Mouse (Mus musculus) limb, embryonic 13.5 days (tissue): ENCODE data around the gene Gzmb. TPM values are rescaled to one million over a fixed set of nuclear protein-coding genes. Genes with fewer than 3 reads are reported as not detected.
"Not testable (repeated sequence)": the region's sequence is repeated elsewhere in the genome, so short reads cannot be mapped to it uniquely, and the experiment has no call there.

ENCODE experiments used
- ATAC-seq: fragments of 200-750 bp; cut with Nextera tagmentation; 2 replicates; pipeline ENCODE4 v1.8.0; 2017; ENCODE audit warnings: low read depth, moderate number of reproducible peaks, moderate TSS enrichment; ENCODE audit not compliant: low FRiP score
- H3K27ac ChIP-seq: fragments of 300-500 bp; sonication (generic); 2 replicates; pipeline ENCODE4 v1.5.1; 2015; ENCODE audit warnings: inconsistent platforms, mild to moderate bottlenecking, moderate library complexity
- H3K27me3 ChIP-seq: fragments of 300-500 bp; sonication (generic); 2 replicates; pipeline ENCODE4 v1.6.1; 2015; ENCODE audit warnings: mild to moderate bottlenecking, inconsistent platforms
- H3K36me3 ChIP-seq: fragments of 300-500 bp; sonication (generic); 2 replicates; pipeline ENCODE4 v1.6.1; 2015; ENCODE audit warnings: inconsistent platforms, mild to moderate bottlenecking, moderate library complexity
- H3K4me1 ChIP-seq: fragments of 300-500 bp; sonication (generic); 2 replicates; pipeline ENCODE4 v1.6.1; 2015; ENCODE audit warnings: inconsistent platforms
- H3K4me2 ChIP-seq: fragments of 300-500 bp; sonication (generic); replicated peaks from 2 replicates; pipeline ENCODE4 v1.6.1; 2015; ENCODE audit warnings: inconsistent platforms, mild to moderate bottlenecking, moderate library complexity
- H3K4me3 ChIP-seq: fragments of 300-500 bp; sonication (generic); 2 replicates; pipeline ENCODE4 v1.5.1; 2015; ENCODE audit warnings: moderate library complexity, mild to moderate bottlenecking, inconsistent platforms
- H3K9ac ChIP-seq: fragments of 300-500 bp; sonication (generic); 2 replicates; pipeline ENCODE4 v1.6.1; 2015; ENCODE audit warnings: mild to moderate bottlenecking, inconsistent platforms
- H3K9me3 ChIP-seq: fragments of 300-500 bp; sonication (generic); 2 replicates; pipeline ENCODE4 v1.6.1; 2016; ENCODE audit warnings: inconsistent platforms
- WGBS: fragments of 180-500 bp; shearing (Covaris S2); methylation state at CpG from one replicate; pipeline ENCODE4 v1.1.7; 2015; 5-methylcytosine and 5-hydroxymethylcytosine counted together
- polyA plus RNA-seq: library from polyadenylated mRNA; unstranded; fragments of >200 nt; fragmentation: Nextera tagmentation; extraction: Ambion mirVana; gene quantifications from 2 replicates; pipeline ENCODE4 v1.2.1, GENCODE M21; 2015

The Gzmb gene
- 1.1 and 1.2 TPM in 2 replicates for polyA plus RNA-seq

DNA sequence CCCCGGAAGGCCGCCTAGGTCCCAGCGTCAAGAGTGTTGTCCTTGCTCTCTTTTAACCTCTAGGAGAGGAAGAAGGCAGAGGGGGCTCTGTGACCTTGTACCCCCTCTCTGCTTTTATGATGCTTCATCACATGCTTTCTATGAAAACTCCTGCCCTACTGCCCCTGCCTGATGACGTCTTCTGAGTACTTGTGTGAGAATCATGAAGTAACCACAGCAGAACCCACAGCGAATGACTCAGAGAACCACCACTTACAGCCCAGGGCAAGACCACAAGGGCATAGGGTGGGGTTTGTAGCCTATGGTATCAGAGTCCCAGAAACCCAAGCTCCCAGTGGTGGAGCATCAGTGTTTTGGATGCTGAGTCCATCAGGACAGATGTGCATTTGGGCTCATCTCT, at the start of gene Gzmb:
Gene Gzmb (minus strand): TSS at position 108 of the 400 bp plus-strand sequence.
- no peaks in the 10 kb centered on the region for H3K36me3 ChIP-seq
- no peak within 1 kb of the TSS for H3K4me2 ChIP-seq
- no peak within 1 kb of the TSS for H3K27ac ChIP-seq
- H3K4me1 ChIP-seq = no peaks in the 10 kb centered on the region
- WGBS = 88% methylated on average over 5 of the region's 5 CpGs
- no peak within 1 kb of the TSS for H3K9ac ChIP-seq
- H3K27me3 ChIP-seq = no peaks in the 10 kb centered on the region
- ATAC-seq = no peak
- H3K4me3 ChIP-seq = no peak within 1 kb of the TSS
- H3K9me3 ChIP-seq = no peaks in the 10 kb centered on the region

DNA sequence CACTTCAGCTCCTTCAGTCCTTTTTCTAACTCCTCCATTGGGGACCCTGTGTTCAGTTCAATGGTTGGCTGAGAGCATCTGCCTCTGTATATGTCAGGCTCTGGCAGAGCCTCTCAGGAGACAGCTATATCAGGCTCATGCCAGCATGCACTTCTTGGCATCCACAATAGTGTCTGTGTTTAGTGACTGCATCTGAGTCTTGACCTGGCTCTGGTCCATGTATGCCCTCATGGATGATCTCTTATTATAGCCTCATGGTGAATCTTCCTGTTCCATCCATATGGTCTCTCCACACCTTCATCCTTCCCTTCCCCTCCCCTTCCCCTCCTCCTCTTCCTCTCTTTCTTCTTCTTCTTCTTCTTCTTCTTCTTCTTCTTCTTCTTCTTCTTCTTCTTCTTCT, 49.7 kb upstream of the Gzmb start:
- H3K27me3 ChIP-seq, ATAC-seq: not testable (repeated sequence)

DNA sequence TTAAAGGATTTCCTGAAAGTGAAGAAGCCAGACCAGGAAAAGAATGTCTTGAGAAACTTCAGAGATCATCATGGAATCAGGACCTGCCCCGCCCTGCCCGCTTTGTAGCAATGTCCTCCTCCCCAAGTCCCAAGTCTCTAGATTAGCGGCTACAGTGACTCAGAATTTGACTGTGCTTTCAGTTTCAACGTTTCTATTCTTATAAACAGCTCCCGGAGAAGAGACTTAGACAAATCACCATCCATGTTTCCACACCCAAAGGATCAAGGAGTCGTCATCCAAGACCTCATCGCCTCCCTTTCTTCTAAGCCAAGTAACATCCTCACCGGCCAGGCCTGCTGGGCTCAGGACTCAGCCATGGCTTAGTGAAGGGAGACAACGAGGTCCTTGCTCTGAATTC, 48.2 kb upstream of the Gzmb start:
- H3K9ac ChIP-seq = no peak overlapping the region
- H3K9me3 ChIP-seq = no peaks in the 10 kb centered on the region
- no peak overlapping the region for H3K27ac ChIP-seq
- H3K36me3 ChIP-seq = no peaks in the 10 kb centered on the region
- no peak overlapping the region for H3K4me3 ChIP-seq
- ATAC-seq = no peak
- WGBS = 86% methylated on average over 9 of the region's 9 CpGs
- H3K27me3 ChIP-seq = no peaks in the 10 kb centered on the region
- H3K4me1 ChIP-seq = peaks cover 3% of the 10 kb centered on the region; the same call in 1 of the 2 replicates
- no peak overlapping the region for H3K4me2 ChIP-seq

More for the DNA sequence above, 49.7 kb upstream of the Gzmb start:
- H3K9me3 ChIP-seq, H3K4me1 ChIP-seq, H3K9ac ChIP-seq, H3K27ac ChIP-seq, H3K36me3 ChIP-seq, H3K4me2 ChIP-seq, H3K4me3 ChIP-seq: not testable (repeated sequence)

DNA sequence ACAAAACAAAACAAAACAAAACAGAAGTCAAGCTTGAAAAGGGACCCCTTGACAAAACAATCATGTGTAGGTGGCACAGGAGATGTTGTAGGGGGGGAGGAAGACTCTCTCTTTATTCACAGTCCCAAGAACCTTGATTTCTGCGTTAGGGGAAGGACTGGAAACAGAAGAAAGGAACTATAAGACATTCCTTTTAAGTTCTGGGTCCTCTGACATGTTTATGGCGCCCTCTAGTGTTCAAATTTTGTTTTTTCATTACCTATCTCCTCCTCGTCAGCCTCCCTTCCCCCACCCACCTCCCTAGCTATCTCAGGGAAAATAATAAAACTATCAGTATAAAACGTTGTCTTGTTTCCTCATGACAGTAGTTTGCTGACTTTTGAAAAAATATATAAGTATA, 42.1 kb upstream of the Gzmb start:
- under 1% methylated on average over 4 of the region's 4 CpGs for WGBS
- H3K27ac ChIP-seq = no peak overlapping the region
- H3K9me3 ChIP-seq = no peaks in the 10 kb centered on the region
- ATAC-seq = no peak
- no peaks in the 10 kb centered on the region for H3K27me3 ChIP-seq
- no peak overlapping the region for H3K4me2 ChIP-seq
- H3K36me3 ChIP-seq = no peaks in the 10 kb centered on the region
- H3K4me1 ChIP-seq = no peaks in the 10 kb centered on the region
- H3K4me3 ChIP-seq = no peak overlapping the region
- H3K9ac ChIP-seq = no peak overlapping the region

DNA sequence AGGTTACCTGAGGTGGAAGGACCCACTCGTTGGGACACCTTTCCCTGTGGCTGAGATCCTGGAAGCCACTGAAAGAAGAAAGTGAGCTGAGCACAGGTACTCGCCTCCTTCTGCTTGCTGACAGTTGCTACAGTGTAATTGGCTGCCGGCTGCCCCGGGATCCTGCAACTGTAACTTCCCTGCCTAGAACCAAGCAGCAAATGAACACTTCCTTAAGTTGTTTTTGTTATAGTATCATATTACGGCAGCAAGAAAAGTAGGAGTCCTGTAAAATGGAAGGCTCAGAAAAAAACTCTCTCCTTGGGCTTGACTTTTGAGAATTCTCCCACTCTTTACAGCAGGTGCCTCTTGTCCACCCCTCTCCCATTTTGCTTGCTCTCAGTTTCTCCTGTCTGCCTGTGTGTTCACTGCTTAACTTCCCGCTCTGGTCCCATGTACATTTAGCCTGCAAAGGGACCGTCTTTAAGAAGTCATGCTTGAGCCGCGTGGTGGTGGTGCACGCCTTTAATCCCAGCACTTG, 41.5 kb upstream of the Gzmb start:
- no peak overlapping the region for H3K4me2 ChIP-seq

DNA sequence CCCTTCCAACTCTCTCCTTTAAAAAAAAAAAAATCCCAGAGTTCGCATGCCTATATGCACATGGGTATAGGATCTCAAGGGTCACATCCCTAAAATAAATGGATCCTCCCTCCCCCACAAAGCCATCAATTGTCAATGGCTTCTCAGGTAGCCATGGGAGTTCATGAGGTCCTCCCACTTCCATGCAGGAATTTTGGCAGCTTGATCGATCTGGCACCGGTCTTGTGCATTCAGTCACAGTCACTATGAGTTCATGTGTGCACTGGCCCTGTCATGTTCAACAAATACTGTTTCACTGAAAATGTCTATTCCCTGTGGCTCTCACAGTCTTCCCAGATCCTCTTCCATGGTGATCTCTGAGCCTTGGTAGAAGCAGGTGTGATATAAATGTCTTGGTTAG, 40.0 kb upstream of the Gzmb start:
- ATAC-seq = no peak
- Histone ChIP-seq H3K4me1 (no peaks in the 10 kb centered on the region), H3K9me3 (no peaks in the 10 kb centered on the region), H3K4me3 (no peak overlapping the region), H3K27me3 (no peaks in the 10 kb centered on the region), H3K4me2 (no peak overlapping the region), H3K27ac (no peak overlapping the region), H3K36me3 (no peaks in the 10 kb centered on the region), H3K9ac (no peak overlapping the region)
- 95% methylated on average over 3 of the region's 3 CpGs for WGBS

More for the DNA sequence above, 41.5 kb upstream of the Gzmb start:
- no peak for ATAC-seq
- WGBS = 53% methylated on average over 10 of the region's 10 CpGs
- Histone ChIP-seq H3K27me3 (no peaks in the 10 kb centered on the region), H3K9me3 (no peaks in the 10 kb centered on the region), H3K4me3 (no peak overlapping the region), H3K9ac (no peak overlapping the region), H3K36me3 (no peaks in the 10 kb centered on the region), H3K27ac (no peak overlapping the region), H3K4me1 (no peaks in the 10 kb centered on the region)

DNA sequence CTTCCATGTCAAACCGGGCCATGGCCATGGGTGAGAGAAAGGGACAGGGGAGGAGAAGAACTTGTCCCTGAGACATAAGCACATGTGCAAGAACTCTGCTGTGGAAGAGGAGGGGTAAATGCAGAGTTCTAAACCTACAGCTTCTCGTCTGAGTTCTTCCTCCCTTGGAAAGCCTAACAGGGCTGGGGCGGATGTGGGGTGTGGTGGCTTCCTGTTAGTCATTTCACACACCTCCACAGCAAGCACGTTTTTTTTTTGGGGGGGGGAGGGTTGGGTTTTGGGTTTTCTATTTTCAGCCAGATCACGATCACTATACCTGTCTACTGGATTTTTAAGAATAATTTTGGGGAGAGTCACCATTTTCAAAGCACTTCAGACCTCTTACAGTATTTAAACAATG, 34.7 kb upstream of the Gzmb start:
- no peak overlapping the region for H3K27ac ChIP-seq
- no peak overlapping the region for H3K4me2 ChIP-seq
- no peak overlapping the region for H3K9ac ChIP-seq
- H3K9me3 ChIP-seq = no peaks in the 10 kb centered on the region
- H3K27me3 ChIP-seq = no peaks in the 10 kb centered on the region
- no peaks in the 10 kb centered on the region for H3K36me3 ChIP-seq
- H3K4me3 ChIP-seq = no peak overlapping the region
- ATAC-seq = no peak
- H3K4me1 ChIP-seq = no peaks in the 10 kb centered on the region
- 66% methylated on average over 5 of the region's 5 CpGs for WGBS

DNA sequence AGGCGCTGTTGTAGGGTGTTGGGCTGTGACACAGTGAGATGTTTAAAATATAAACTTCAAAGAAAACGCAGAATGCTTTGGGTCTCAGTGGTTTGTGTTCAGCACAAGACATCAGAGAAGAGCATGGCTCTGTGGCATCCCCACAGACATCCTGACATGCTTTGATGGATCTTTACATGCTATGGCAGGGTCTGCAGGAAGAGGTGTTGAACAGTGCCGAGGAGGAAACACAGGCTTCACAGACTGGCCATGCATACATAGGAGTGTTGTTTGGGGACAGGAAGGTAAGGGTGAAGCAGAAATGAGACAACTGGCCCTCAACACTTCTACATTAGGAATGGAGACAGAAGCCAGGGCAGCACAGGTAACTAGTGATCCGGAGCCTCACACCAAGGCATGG, 34.0 kb upstream of the Gzmb start:
- Histone ChIP-seq H3K4me3 (no peak overlapping the region), H3K4me2 (no peak overlapping the region), H3K4me1 (no peaks in the 10 kb centered on the region), H3K36me3 (no peaks in the 10 kb centered on the region), H3K9ac (no peak overlapping the region), H3K27me3 (no peaks in the 10 kb centered on the region), H3K9me3 (no peaks in the 10 kb centered on the region), H3K27ac (no peak overlapping the region)
- ATAC-seq = no peak
- 81% methylated on average over 4 of the region's 4 CpGs for WGBS

DNA sequence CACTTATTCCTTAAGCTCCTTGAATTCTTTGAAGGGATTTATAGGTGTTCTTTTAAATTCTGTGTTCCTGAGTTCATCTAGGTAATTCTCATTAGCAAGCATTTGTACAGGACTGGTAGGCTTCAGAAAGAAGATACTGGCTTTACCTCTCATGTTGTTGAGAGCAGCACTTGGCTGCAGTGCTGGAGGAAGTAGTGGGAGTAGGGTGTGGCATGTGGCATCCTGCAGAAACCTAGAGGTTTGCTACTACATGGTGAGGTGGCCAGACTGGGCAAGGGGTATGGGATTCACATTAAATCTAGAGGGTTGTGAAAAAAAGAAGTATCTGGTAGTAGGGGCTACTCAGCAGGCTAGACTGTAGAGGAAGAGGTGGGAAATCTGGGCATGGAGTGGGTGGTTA, 31.1 kb upstream of the Gzmb start:
- H3K27me3 ChIP-seq = no peaks in the 10 kb centered on the region
- H3K4me2 ChIP-seq = no peak overlapping the region
- H3K9me3 ChIP-seq = no peaks in the 10 kb centered on the region
- no peak overlapping the region for H3K9ac ChIP-seq
- H3K27ac ChIP-seq = no peak overlapping the region
- ATAC-seq = no peak
- no peaks in the 10 kb centered on the region for H3K36me3 ChIP-seq
- no peak overlapping the region for H3K4me3 ChIP-seq
- no peaks in the 10 kb centered on the region for H3K4me1 ChIP-seq

DNA sequence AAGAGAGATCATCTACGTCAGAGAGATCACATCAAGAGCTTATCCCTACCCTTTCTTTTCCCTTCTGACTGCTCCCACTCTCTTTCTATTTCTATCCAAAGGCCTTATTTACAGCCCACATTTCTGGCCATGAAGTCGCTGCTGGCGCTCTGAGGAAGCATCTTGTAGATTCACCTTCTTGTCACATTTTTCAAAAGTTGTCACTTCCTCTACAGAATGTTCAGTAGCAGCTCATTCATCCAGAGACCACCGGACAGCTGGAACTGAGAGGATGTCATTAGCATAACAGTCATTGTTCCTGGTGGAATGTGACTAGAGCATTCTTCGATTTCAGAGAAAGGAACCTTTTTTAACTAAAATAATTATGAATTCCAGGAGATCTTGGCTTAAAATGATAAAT, 26.6 kb upstream of the Gzmb start:
- no peaks in the 10 kb centered on the region for H3K27me3 ChIP-seq
- no peaks in the 10 kb centered on the region for H3K9me3 ChIP-seq
- H3K4me1 ChIP-seq = no peaks in the 10 kb centered on the region
- no peak overlapping the region for H3K9ac ChIP-seq
- H3K4me3 ChIP-seq = no peak overlapping the region
- H3K4me2 ChIP-seq = no peak overlapping the region
- no peak for ATAC-seq
- WGBS = 70% methylated on average over 5 of the region's 5 CpGs
- H3K36me3 ChIP-seq = no peaks in the 10 kb centered on the region
- no peak overlapping the region for H3K27ac ChIP-seq

DNA sequence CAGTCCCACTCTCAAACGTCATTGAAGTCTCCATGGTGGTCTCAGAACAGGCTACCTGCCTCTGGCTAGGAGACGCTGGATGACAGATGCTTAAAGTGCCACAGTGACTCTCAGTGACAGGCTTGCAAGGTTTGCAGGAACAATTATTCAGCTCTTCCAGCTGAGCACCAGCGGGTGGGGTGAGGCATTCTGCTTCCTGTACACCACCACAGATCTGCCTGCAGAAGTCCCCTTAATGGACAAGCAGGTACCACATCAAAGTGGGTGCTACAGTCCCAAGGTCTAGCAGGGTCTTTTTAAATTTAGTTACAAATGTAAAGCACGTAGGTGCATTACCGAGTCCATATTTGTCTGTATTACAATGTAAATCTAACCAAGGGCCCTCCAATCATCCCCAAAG, 25.7 kb upstream of the Gzmb start:
- Histone ChIP-seq H3K9ac (no peak overlapping the region), H3K27me3 (no peaks in the 10 kb centered on the region), H3K4me2 (no peak overlapping the region), H3K27ac (no peak overlapping the region), H3K4me3 (no peak overlapping the region), H3K36me3 (no peaks in the 10 kb centered on the region), H3K4me1 (no peaks in the 10 kb centered on the region), H3K9me3 (no peaks in the 10 kb centered on the region)
- 73% methylated on average over 5 of the region's 5 CpGs for WGBS
- ATAC-seq = no peak

DNA sequence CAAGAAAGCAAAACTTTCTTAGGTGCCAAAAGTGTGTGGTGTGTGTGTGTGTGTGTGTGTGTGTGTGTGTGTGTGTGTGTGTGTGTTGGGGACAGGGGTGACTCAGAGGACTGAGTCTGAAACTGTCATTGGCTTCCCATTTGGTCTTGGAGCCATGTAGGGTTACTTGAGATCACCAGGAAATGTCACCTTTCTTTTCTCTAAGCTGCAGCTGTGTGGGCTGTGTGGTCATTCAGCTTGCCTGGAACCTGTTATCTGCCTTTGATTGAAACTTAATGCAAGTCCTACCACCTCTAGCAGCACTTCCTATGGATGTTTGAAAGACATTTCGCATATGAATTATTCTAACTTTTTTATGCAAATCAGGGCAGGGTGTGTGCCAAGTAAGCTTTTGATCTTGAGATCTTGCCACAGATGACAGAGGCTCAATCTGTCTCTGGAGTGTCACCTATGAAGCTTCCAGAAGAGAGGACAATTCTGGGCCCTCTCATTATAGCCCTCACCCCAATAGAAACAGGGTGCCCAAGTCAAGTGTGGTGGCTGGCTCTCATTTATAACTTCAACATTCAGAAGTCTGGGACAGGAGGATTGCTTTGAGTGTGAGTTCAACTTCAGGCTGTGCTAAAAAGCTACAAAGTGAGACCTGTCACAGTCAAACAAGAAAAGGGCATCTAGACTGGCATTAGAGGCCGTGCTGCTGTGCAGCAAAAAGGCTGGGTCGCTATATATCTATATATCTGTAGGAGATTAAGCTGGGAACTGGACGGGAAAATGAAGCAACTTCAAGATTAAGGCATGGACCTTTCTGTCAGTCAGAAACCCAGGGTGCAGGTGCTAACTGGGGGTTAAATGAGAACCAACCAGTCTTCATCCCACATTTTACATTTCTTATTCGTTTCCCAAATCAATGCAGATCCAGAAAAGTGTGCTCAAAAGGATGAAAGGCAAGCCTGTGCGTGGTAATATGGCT, 22.6 kb upstream of the Gzmb start:
- H3K9me3 ChIP-seq = no peaks in the 10 kb centered on the region
- no peaks in the 10 kb centered on the region for H3K4me1 ChIP-seq
- H3K4me3 ChIP-seq = no peak overlapping the region
- H3K4me2 ChIP-seq = no peak overlapping the region
- no peaks in the 10 kb centered on the region for H3K27me3 ChIP-seq
- H3K36me3 ChIP-seq = no peaks in the 10 kb centered on the region
- no peak overlapping the region for H3K27ac ChIP-seq
- WGBS = 87% methylated on average over 6 of the region's 6 CpGs
- no peak for ATAC-seq
- H3K9ac ChIP-seq = no peak overlapping the region

DNA sequence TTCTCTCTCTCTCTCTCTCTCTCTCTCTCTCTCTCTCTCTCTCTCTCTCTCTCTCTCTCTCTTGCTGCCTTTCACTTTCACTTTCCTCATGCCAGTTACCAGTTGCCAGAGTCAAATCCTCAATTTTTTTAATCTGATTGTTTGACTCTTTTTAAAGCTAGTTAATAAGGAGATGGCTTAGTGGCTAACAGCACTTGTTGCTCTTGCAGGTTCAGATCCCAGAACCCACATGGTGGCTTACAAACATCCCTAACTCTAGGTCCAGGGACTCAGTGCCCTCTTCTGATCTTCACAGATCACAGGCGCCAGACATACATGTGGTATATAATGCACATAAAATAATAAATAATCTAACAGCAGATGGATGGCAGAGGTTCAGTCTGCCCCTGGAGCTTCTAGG, 21.8 kb upstream of the Gzmb start:
- Histone ChIP-seq H3K4me2 (no peak overlapping the region), H3K4me1 (no peaks in the 10 kb centered on the region), H3K4me3 (no peak overlapping the region), H3K9ac (no peak overlapping the region), H3K27me3 (no peaks in the 10 kb centered on the region), H3K36me3 (no peaks in the 10 kb centered on the region), H3K9me3 (no peaks in the 10 kb centered on the region), H3K27ac (no peak overlapping the region)
- 75% methylated on average over 1 of the region's 1 CpGs for WGBS
- ATAC-seq = no peak
